Comparison of ENCODE assay signal across 8 mouse cellular contexts in the genomic region with DNA sequence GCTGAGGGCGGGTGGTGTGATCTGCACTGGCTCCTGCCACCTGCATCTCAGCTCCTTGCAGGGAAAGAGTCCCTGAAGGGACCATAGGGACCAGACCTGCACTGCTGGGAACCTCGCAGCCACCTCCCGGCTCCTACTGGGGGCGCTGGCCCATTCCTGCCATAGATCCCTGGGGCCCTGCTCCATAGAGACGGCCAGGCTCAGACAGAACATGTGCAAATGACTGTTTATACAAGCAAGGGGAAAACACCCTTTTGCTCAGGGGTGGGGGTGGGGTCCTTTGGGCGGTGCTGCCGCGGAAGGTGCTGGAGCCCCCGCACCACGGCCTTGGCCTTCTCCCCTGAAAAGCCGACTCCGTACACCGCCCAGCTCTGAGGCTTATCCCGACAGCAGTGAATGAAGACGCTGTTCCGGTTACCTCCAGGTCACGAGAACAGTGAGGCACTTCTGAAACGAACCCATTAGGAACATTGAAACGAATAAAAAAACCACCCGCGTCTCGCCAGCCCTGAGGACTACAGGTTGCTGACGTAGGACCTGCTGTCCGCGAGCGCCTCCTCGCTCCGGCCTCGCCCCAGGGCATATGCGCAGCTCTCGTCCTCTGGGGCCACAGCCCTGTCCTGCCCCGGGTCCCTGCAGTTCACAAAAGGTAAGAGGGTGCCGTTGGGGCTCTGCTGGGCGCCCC. TPM values are rescaled to one million over a fixed set of nuclear protein-coding genes. Genes with fewer than 3 reads are reported as not detected.
DNase-seq lines count a peak whose midpoint lies in the region; ATAC-seq and TF ChIP-seq lines count a peak whose summit lies in the region.

No protein-coding gene starts in this region.

- peak; percentile 78 for ATAC-seq in forebrain, embryonic 12.5 days (ENCODE audit: low FRiP score)
- peak; percentile 78 for ATAC-seq in kidney, embryonic 14.5 days (ENCODE audit: low FRiP score, low TSS enrichment)
- peak; percentile 86 for ATAC-seq in lung, postnatal 0 days
- ATAC-seq in stomach, embryonic 14.5 days (ENCODE audit: insufficient number of reproducible peaks, insufficient read depth, low FRiP score, low read depth): peak; percentile 71

- DNase-seq in urinary bladder, adult 18-20 months (ENCODE audit: low spot score in 2 of 2): peak; percentile 18 to 52
- no peak for DNase-seq in urinary bladder, postnatal 25 days (ENCODE audit: low spot score)
- DNase-seq in lung, postnatal 0 days (ENCODE audit: low spot score): peak; percentile 59
- DNase-seq in c-Kit-positive CD71-positive TER-119-positive erythroid progenitor cells, embryonic 14.5 days (ENCODE audit: low spot score): no peak
- no peak for DNase-seq in spleen, postnatal 4 days (ENCODE audit: low spot score in 2 of 2)

- TF ChIP-seq EP300 in lung, postnatal 0 days (IDR thresholded peaks at IDR 0.05): no peak

- H3K4me3 ChIP-seq in forebrain, embryonic 12.5 days (replicated peaks): peak overlapping the region; percentile 48
- peak overlapping the region; percentile 44 for H3K4me3 ChIP-seq in kidney, embryonic 14.5 days (ENCODE audit: low read length)
- H3K4me3 ChIP-seq in lung, postnatal 0 days (ENCODE audit: low read depth, low read length): peak overlapping the region; percentile 35
- peak overlapping the region; percentile 34 for H3K4me3 ChIP-seq in stomach, embryonic 14.5 days (ENCODE audit: low read depth, low read length)

- H3K36me3 ChIP-seq in forebrain, embryonic 12.5 days (replicated peaks): no peaks in the 10 kb centered on the region
- no peaks in the 10 kb centered on the region for H3K36me3 ChIP-seq in kidney, embryonic 14.5 days (ENCODE audit: control insufficient read depth, insufficient read depth, low read length)
- H3K36me3 ChIP-seq in lung, postnatal 0 days (ENCODE audit: insufficient read depth, low read length): peaks cover 3% of the 10 kb centered on the region; the same call in 1 of the 2 replicates
- no peaks in the 10 kb centered on the region for H3K36me3 ChIP-seq in stomach, embryonic 14.5 days (ENCODE audit: control insufficient read depth, insufficient read depth, low read length)

- H3K27ac ChIP-seq in forebrain, embryonic 12.5 days: no peak overlapping the region
- no peak overlapping the region for H3K27ac ChIP-seq in kidney, embryonic 14.5 days (ENCODE audit: low read depth, low read length)
- peak overlapping the region; percentile 3; the same call in 1 of the 2 replicates for H3K27ac ChIP-seq in lung, postnatal 0 days (ENCODE audit: low read length)
- H3K27ac ChIP-seq in stomach, embryonic 14.5 days (ENCODE audit: low read length): no peak overlapping the region

- TF ChIP-seq CTCF in lung, postnatal 0 days (IDR thresholded peaks at IDR 0.05): peak; percentile 53

- under 1% methylated on average over 34 of the region's 34 CpGs for WGBS in forebrain, embryonic 12.5 days
- WGBS in kidney, embryonic 14.5 days: 1% methylated on average over 34 of the region's 34 CpGs
- 20% methylated on average over 33 of the region's 34 CpGs for WGBS in lung, postnatal 0 days
- 3% methylated on average over 34 of the region's 34 CpGs for WGBS in stomach, embryonic 14.5 days

- H3K4me1 ChIP-seq in forebrain, embryonic 12.5 days: peaks cover 19% of the 10 kb centered on the region
- 0 out of 2 replicates have a peak, but pooled peaks cover 4% of the 10 kb centered on the region for H3K4me1 ChIP-seq in kidney, embryonic 14.5 days (ENCODE audit: control insufficient read depth, insufficient read depth, low read length)
- H3K4me1 ChIP-seq in lung, postnatal 0 days (ENCODE audit: insufficient read depth, low read depth, low read length): 0 out of 2 replicates have a peak, but pooled peaks cover 4% of the 10 kb centered on the region
- peaks cover 4% of the 10 kb centered on the region; the same call in 1 of the 2 replicates for H3K4me1 ChIP-seq in stomach, embryonic 14.5 days (ENCODE audit: control insufficient read depth, insufficient read depth, low read length)

- no peaks in the 10 kb centered on the region for H3K9me3 ChIP-seq in forebrain, embryonic 12.5 days
- no peaks in the 10 kb centered on the region for H3K9me3 ChIP-seq in kidney, embryonic 14.5 days (ENCODE audit: control insufficient read depth, low read length)
- H3K9me3 ChIP-seq in lung, postnatal 0 days (ENCODE audit: low read length): no peaks in the 10 kb centered on the region
- H3K9me3 ChIP-seq in stomach, embryonic 14.5 days (ENCODE audit: control insufficient read depth, low read depth, low read length): no peaks in the 10 kb centered on the region

- peaks cover 38% of the 10 kb centered on the region for H3K27me3 ChIP-seq in forebrain, embryonic 12.5 days
- H3K27me3 ChIP-seq in kidney, embryonic 14.5 days (ENCODE audit: control insufficient read depth, insufficient read depth, low read length): no peaks in the 10 kb centered on the region; the same call in 1 of the 2 replicates
- H3K27me3 ChIP-seq in lung, postnatal 0 days (replicated peaks; ENCODE audit: insufficient read depth, low read length): no peaks in the 10 kb centered on the region
- H3K27me3 ChIP-seq in stomach, embryonic 14.5 days (ENCODE audit: control insufficient read depth, insufficient read depth, low read length): no peaks in the 10 kb centered on the region

- peak overlapping the region; percentile 81 for H3K4me2 ChIP-seq in forebrain, embryonic 12.5 days
- H3K4me2 ChIP-seq in kidney, embryonic 14.5 days (replicated peaks; ENCODE audit: low read depth, low read length): peak overlapping the region; percentile 70
- H3K4me2 ChIP-seq in lung, postnatal 0 days (replicated peaks; ENCODE audit: low read depth, low read length): peak overlapping the region; percentile 64
- peak overlapping the region; percentile 66 for H3K4me2 ChIP-seq in stomach, embryonic 14.5 days (replicated peaks; ENCODE audit: low read depth, low read length)

- peak overlapping the region; percentile 45 for H3K9ac ChIP-seq in forebrain, embryonic 12.5 days
- peak overlapping the region; percentile 38 for H3K9ac ChIP-seq in kidney, embryonic 14.5 days (ENCODE audit: low read depth, low read length)
- H3K9ac ChIP-seq in lung, postnatal 0 days (replicated peaks; ENCODE audit: low read depth): no peak overlapping the region
- no peak overlapping the region for H3K9ac ChIP-seq in stomach, embryonic 14.5 days (replicated peaks; ENCODE audit: low read depth, low read length)

RNA-seq across cellular contexts. Expression of a gene that starts 31.5 kb away (rescaled TPM):
- 25.8 and 26.3 TPM in 2 replicates for polyA plus RNA-seq in forebrain, embryonic 12.5 days (2016; fragmentation: Nextera tagmentation; extraction: Ambion mirVana)
- polyA plus RNA-seq in kidney, embryonic 14.5 days (2014; fragmentation: Nextera tagmentation; extraction: Ambion mirVana): 14.8 and 16.1 TPM in 2 replicates
- polyA plus RNA-seq in lung, postnatal 0 days (2015; fragmentation: Nextera tagmentation; extraction: Ambion mirVana): 4.4 and 7.0 TPM in 2 replicates
- polyA plus RNA-seq in stomach, embryonic 14.5 days (2014; fragmentation: Nextera tagmentation; extraction: Ambion mirVana): 14.4 and 14.5 TPM in 2 replicates

Comparison
In these comparisons a context has a peak if more than half of its experiments do, and no peak if none do; other contexts are left out.
1. DNase-seq: peak in urinary bladder, adult 18-20 months (2 of 2) and lung, postnatal 0 days (single experiment); none in urinary bladder, postnatal 25 days (single experiment), c-Kit-positive CD71-positive TER-119-positive erythroid progenitor cells, embryonic 14.5 days (single experiment) and spleen, postnatal 4 days (0 of 2).
2. H3K9ac ChIP-seq: peak in forebrain, embryonic 12.5 days (single experiment) and kidney, embryonic 14.5 days (single experiment); none in lung, postnatal 0 days (single experiment) and stomach, embryonic 14.5 days (single experiment).
3. Peak in every context shown above with its lines, with median percentiles within 50 percentile points of each other: ATAC-seq, H3K4me2 ChIP-seq and H3K4me3 ChIP-seq.